Comparison of ENCODE assay signal across 25 mouse cellular contexts in genomic region chr13:70515004-70515403, GRCm38 (mm10).
DNase-seq lines count a peak whose midpoint lies in the region; ATAC-seq and TF ChIP-seq lines count a peak whose summit lies in the region.
"Had no signal": no experiment of that assay in that cellular context is flagged by ENCODE, and none has a peak within 500 bp of the region (broad histone marks: within the 10 kb centered on the region; RNA-seq: fewer than 3 reads in every experiment).

No protein-coding gene starts in this region.

- no peak overlapping the region for H3K4me3 ChIP-seq in midbrain, embryonic 14.5 days (replicated peaks; ENCODE audit: low read depth, low read length)
- H3K4me3 ChIP-seq in midbrain, postnatal 0 days (ENCODE audit: low read depth, low read length), result no peak overlapping the region
- H3K4me3 ChIP-seq: embryonic facial prominence, embryonic 10.5 days; embryonic facial prominence, embryonic 12.5 days; forebrain, embryonic 13.5 days; forebrain, embryonic 15.5 days had no signal

- H3K27me3 ChIP-seq in midbrain, embryonic 14.5 days (ENCODE audit: control insufficient read depth, insufficient read depth, low read length), result no peaks in the 10 kb centered on the region
- H3K27me3 ChIP-seq in midbrain, postnatal 0 days (ENCODE audit: insufficient read depth, low read length), result no peaks in the 10 kb centered on the region
- H3K27me3 ChIP-seq: CH12.LX; embryonic facial prominence, embryonic 12.5 days; forebrain, embryonic 13.5 days; forebrain, embryonic 15.5 days; Patski had no signal

- intact Hi-C loops in heart, postnatal 10 days (cut with DNase I), result no loop called here

- H3K9me3 ChIP-seq in midbrain, embryonic 14.5 days (ENCODE audit: control insufficient read depth, low read length), result no peaks in the 10 kb centered on the region
- H3K9me3 ChIP-seq in midbrain, postnatal 0 days (ENCODE audit: low read length), result no peaks in the 10 kb centered on the region
- H3K9me3 ChIP-seq: embryonic facial prominence, embryonic 10.5 days; embryonic facial prominence, embryonic 12.5 days; forebrain, embryonic 13.5 days; forebrain, embryonic 15.5 days had no signal

- H3K4me2 ChIP-seq in midbrain, embryonic 14.5 days (ENCODE audit: low read length), result no peak overlapping the region
- H3K4me2 ChIP-seq in midbrain, postnatal 0 days (ENCODE audit: low read depth, low read length, poor library complexity, severe bottlenecking), result no peak overlapping the region
- H3K4me2 ChIP-seq: embryonic facial prominence, embryonic 12.5 days; forebrain, embryonic 13.5 days; forebrain, embryonic 15.5 days had no signal

- no peak for TF ChIP-seq CTCF in midbrain, postnatal 0 days (IDR thresholded peaks at IDR 0.05)

- peak overlapping the region; percentile 49; the same call in 1 of the 2 replicates for H3K27ac ChIP-seq in midbrain, embryonic 14.5 days (replicated peaks; ENCODE audit: low read depth, low read length)
- no peak overlapping the region for H3K27ac ChIP-seq in midbrain, postnatal 0 days (ENCODE audit: low read depth, low read length)
- H3K27ac ChIP-seq: embryonic facial prominence, embryonic 10.5 days; embryonic facial prominence, embryonic 12.5 days; forebrain, embryonic 13.5 days; forebrain, embryonic 15.5 days had no signal

- no peaks in the 10 kb centered on the region for H3K4me1 ChIP-seq in midbrain, embryonic 14.5 days (ENCODE audit: control insufficient read depth, insufficient read depth, low read length)
- H3K4me1 ChIP-seq in midbrain, postnatal 0 days (ENCODE audit: insufficient read depth, low read length), result no peaks in the 10 kb centered on the region
- H3K4me1 ChIP-seq: embryonic facial prominence, embryonic 10.5 days; embryonic facial prominence, embryonic 12.5 days; forebrain, embryonic 13.5 days; forebrain, embryonic 15.5 days had no signal

- WGBS in midbrain, embryonic 14.5 days, result 21% methylated on average over 2 of the region's 2 CpGs
- WGBS in midbrain, postnatal 0 days, result 33% methylated on average over 2 of the region's 2 CpGs

- no peak for ATAC-seq in midbrain, embryonic 14.5 days (ENCODE audit: low FRiP score, low TSS enrichment)
- no peak for ATAC-seq in midbrain, postnatal 0 days (ENCODE audit: low FRiP score)
- ATAC-seq: activated CD4-positive, CD25-positive, alpha-beta regulatory T cell, adult 4 months; CD4-positive, CD25-positive, alpha-beta regulatory T cell, adult 4 months; forebrain, embryonic 13.5 days; forebrain, embryonic 15.5 days; forebrain, postnatal 0 days; Patski had no signal

- H3K36me3 ChIP-seq in midbrain, embryonic 14.5 days (ENCODE audit: control insufficient read depth, insufficient read depth, low read length), result no peaks in the 10 kb centered on the region
- H3K36me3 ChIP-seq in midbrain, postnatal 0 days (ENCODE audit: insufficient read depth, low read length), result no peaks in the 10 kb centered on the region
- H3K36me3 ChIP-seq: embryonic facial prominence, embryonic 10.5 days; embryonic facial prominence, embryonic 12.5 days; forebrain, embryonic 15.5 days; G1E had no signal

- no peak overlapping the region for H3K9ac ChIP-seq in midbrain, embryonic 14.5 days (replicated peaks; ENCODE audit: low read length)
- H3K9ac ChIP-seq in midbrain, postnatal 0 days (replicated peaks; ENCODE audit: low read length, poor library complexity, severe bottlenecking), result no peak overlapping the region
- H3K9ac ChIP-seq: embryonic facial prominence, embryonic 12.5 days; forebrain, embryonic 13.5 days; forebrain, embryonic 15.5 days; forebrain, postnatal 0 days had no signal

- peak; percentile 11 for DNase-seq in heart, adult 11 months
- DNase-seq in heart, postnatal 10 days, result no peak
- peak; percentile 63 for DNase-seq in midbrain, embryonic 14.5 days
- no peak for DNase-seq in midbrain, postnatal 0 days (ENCODE audit: low spot score)
- peak; percentile 8 for DNase-seq in brain, adult 2 months (ENCODE audit: low read depth, low spot score)
- DNase-seq in layer of hippocampus, adult 9-10 months (ENCODE audit: low spot score), result no peak
- DNase-seq: adrenal gland, adult 8-10 months; adrenal gland, postnatal 14 days; adrenal gland, postnatal 36 days; B cell, adult 2 months; cerebellum, adult 11-12 months; cerebellum, adult 2 months; cerebellum, adult 9-10 months; cerebellum, postnatal 10 days; cerebellum, postnatal 25 days; forebrain, postnatal 0 days had no signal

Comparison
In these comparisons a context has a peak if more than half of its experiments do, and no peak if none do; other contexts are left out.
1. DNase-seq: peak in heart, adult 11 months (single experiment), midbrain, embryonic 14.5 days (single experiment) and brain, adult 2 months (single experiment); none in heart, postnatal 10 days (0 of 2), midbrain, postnatal 0 days (single experiment) and layer of hippocampus, adult 9-10 months (single experiment).